Mouse (Mus musculus): ENCODE measurements at regions not wholly inside any gene's neighbourhood (a gene's known extent, or its start where the extent isn't known, plus 50 kb on each side); places are given as distances from the start of the nearest gene placed in this dataset.

GRCm38 (mm10) chr13:71653212-71653938 lies 310.1 kb downstream of the Irx1 start:
- no peaks in the 10 kb centered on the region for H3K4me1 ChIP-seq (ENCODE audit: control insufficient read depth, insufficient read depth)
- no peaks in the 10 kb centered on the region for H3K36me3 ChIP-seq (replicated peaks; ENCODE audit: control insufficient read depth, insufficient read depth, low read length)
- no peak overlapping the region for H3K9ac ChIP-seq (replicated peaks; ENCODE audit: low read depth, low read length)
- H3K27me3 ChIP-seq (ENCODE audit: control insufficient read depth, insufficient read depth, low read length) = no peaks in the 10 kb centered on the region
- H3K4me3 ChIP-seq (ENCODE audit: low read depth, low read length) = no peak overlapping the region
- H3K9me3 ChIP-seq (replicated peaks; ENCODE audit: control insufficient read depth, low read length) = no peaks in the 10 kb centered on the region
- TF ChIP-seq CTCF (IDR thresholded peaks at IDR 0.05; ENCODE audit: low read depth) (no peak), EP300 (IDR thresholded peaks at IDR 0.05; ENCODE audit: low read depth) (no peak)
- no peak overlapping the region for H3K27ac ChIP-seq (ENCODE audit: low read depth)
- ATAC-seq (ENCODE audit: insufficient read depth, low read depth) (no peak), DNase-seq (ENCODE audit: low spot score) (no peak)
- H3K4me2 ChIP-seq (ENCODE audit: low read depth, low read length) = no peak overlapping the region
- WGBS = 62% methylated on average over 8 of the region's 8 CpGs

- Histone ChIP-seq H3K4me3 (ENCODE audit: low read depth, low read length) (no peak overlapping the region), H3K36me3 (replicated peaks; ENCODE audit: control insufficient read depth, insufficient read depth, low read length) (no peaks in the 10 kb centered on the region), H3K4me1 (ENCODE audit: control insufficient read depth, insufficient read depth) (no peaks in the 10 kb centered on the region), H3K27me3 (ENCODE audit: control insufficient read depth, insufficient read depth, low read length) (no peaks in the 10 kb centered on the region), H3K9ac (replicated peaks; ENCODE audit: low read depth, low read length) (no peak overlapping the region), H3K9me3 (replicated peaks; ENCODE audit: control insufficient read depth, low read length) (no peaks in the 10 kb centered on the region), H3K27ac (ENCODE audit: low read depth) (no peak overlapping the region), H3K4me2 (ENCODE audit: low read depth, low read length) (no peak overlapping the region)
- DNase-seq (ENCODE audit: low spot score) = no peak
- ATAC-seq (ENCODE audit: insufficient read depth, low read depth) = no peak
- TF ChIP-seq CTCF (IDR thresholded peaks at IDR 0.05; ENCODE audit: low read depth) = no peak
- TF ChIP-seq EP300 (IDR thresholded peaks at IDR 0.05; ENCODE audit: low read depth) = no peak
- WGBS = 24% methylated on average over 2 of the region's 2 CpGs
Observed at GRCm38 (mm10) chr13:71649876-71650275, 313.6 kb downstream of the Irx1 start.

DNA sequence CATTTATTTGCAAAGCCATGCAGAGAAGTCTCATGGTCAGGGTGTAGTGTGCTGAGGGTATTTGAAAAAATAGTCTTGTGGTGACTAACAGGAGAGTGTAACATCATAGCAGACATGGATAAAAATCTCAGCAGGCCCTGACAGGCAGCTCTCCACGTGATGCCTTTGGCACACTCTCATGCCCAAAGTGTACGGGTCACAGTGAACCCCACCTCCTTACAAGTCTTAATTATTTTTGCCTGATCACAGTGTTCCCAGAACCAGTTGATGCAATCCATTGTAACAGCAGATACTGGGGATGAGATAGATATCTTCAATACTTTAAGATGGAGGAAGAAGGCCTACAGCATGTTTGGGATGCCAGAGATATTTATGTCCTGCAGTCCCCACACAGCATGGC lies 314.5 kb downstream of the Irx1 start:
- ATAC-seq (ENCODE audit: insufficient read depth, low read depth) = no peak
- no peak overlapping the region for H3K27ac ChIP-seq (ENCODE audit: low read depth)
- DNase-seq (ENCODE audit: low spot score) = no peak
- no peaks in the 10 kb centered on the region for H3K36me3 ChIP-seq (replicated peaks; ENCODE audit: control insufficient read depth, insufficient read depth, low read length)
- H3K4me1 ChIP-seq (ENCODE audit: control insufficient read depth, insufficient read depth) = no peaks in the 10 kb centered on the region
- no peak overlapping the region for H3K9ac ChIP-seq (replicated peaks; ENCODE audit: low read depth, low read length)
- H3K4me2 ChIP-seq (ENCODE audit: low read depth, low read length) = no peak overlapping the region
- no peaks in the 10 kb centered on the region for H3K9me3 ChIP-seq (replicated peaks; ENCODE audit: control insufficient read depth, low read length)
- TF ChIP-seq EP300 (IDR thresholded peaks at IDR 0.05; ENCODE audit: low read depth) (no peak), CTCF (IDR thresholded peaks at IDR 0.05; ENCODE audit: low read depth) (no peak)
- no peak overlapping the region for H3K4me3 ChIP-seq (ENCODE audit: low read depth, low read length)
- WGBS = 56% methylated on average over 2 of the region's 2 CpGs
- no peaks in the 10 kb centered on the region for H3K27me3 ChIP-seq (ENCODE audit: control insufficient read depth, insufficient read depth, low read length)

- H3K27ac ChIP-seq (ENCODE audit: low read depth) = no peak overlapping the region
- no peaks in the 10 kb centered on the region for H3K36me3 ChIP-seq (replicated peaks; ENCODE audit: control insufficient read depth, insufficient read depth, low read length)
- 39% methylated on average over 2 of the region's 2 CpGs for WGBS
- 0 out of 2 replicates have a peak, but pooled peaks cover 3% of the 10 kb centered on the region for H3K4me1 ChIP-seq (ENCODE audit: control insufficient read depth, insufficient read depth)
- ATAC-seq (ENCODE audit: insufficient read depth, low read depth) = no peak
- H3K9me3 ChIP-seq (replicated peaks; ENCODE audit: control insufficient read depth, low read length) = no peaks in the 10 kb centered on the region
- TF ChIP-seq EP300 (IDR thresholded peaks at IDR 0.05; ENCODE audit: low read depth) = no peak
- TF ChIP-seq CTCF (IDR thresholded peaks at IDR 0.05; ENCODE audit: low read depth) = 0 out of 2 replicates have a peak, but pooled peaks have one; percentile 3
- DNase-seq (ENCODE audit: low spot score) = no peak
- H3K4me2 ChIP-seq (ENCODE audit: low read depth, low read length) = no peak overlapping the region
- H3K9ac ChIP-seq (replicated peaks; ENCODE audit: low read depth, low read length) = no peak overlapping the region
- no peaks in the 10 kb centered on the region for H3K27me3 ChIP-seq (ENCODE audit: control insufficient read depth, insufficient read depth, low read length)
- no peak overlapping the region for H3K4me3 ChIP-seq (ENCODE audit: low read depth, low read length)
Observed at GRCm38 (mm10) chr13:71631447-71631846, 332.1 kb downstream of the Irx1 start.

DNA sequence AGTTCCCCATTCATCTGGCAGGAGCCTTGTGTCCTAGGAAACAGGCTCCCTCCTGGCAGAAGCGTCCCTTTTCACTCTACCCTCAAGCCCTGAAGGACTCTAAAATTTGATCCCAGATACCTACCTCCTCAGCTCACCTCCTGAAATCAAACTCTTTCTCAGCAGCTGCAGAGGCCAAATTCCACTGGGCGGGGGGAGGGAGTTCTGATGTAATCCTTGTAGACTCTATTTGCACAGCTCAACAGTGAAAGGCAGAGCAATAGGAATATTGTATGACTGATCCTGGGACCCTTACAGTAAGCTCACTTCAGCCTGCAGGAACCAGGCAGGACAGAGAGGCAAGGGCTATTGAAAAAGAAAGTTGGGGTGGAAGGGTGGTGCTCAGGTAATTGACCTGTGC lies 346.3 kb downstream of the Irx1 start:
- no peaks in the 10 kb centered on the region for H3K36me3 ChIP-seq (replicated peaks; ENCODE audit: control insufficient read depth, insufficient read depth, low read length)
- no peak for DNase-seq (ENCODE audit: low spot score)
- H3K27me3 ChIP-seq (ENCODE audit: control insufficient read depth, insufficient read depth, low read length) = no peaks in the 10 kb centered on the region
- H3K9ac ChIP-seq (replicated peaks; ENCODE audit: low read depth, low read length) = no peak overlapping the region
- H3K4me2 ChIP-seq (ENCODE audit: low read depth, low read length) = no peak overlapping the region
- no peak for TF ChIP-seq EP300 (IDR thresholded peaks at IDR 0.05; ENCODE audit: low read depth)
- no peak for TF ChIP-seq CTCF (IDR thresholded peaks at IDR 0.05; ENCODE audit: low read depth)
- H3K27ac ChIP-seq (ENCODE audit: low read depth) = no peak overlapping the region
- no peak overlapping the region for H3K4me3 ChIP-seq (ENCODE audit: low read depth, low read length)
- no peak for ATAC-seq (ENCODE audit: insufficient read depth, low read depth)
- WGBS = 31% methylated on average over 2 of the region's 2 CpGs
- no peaks in the 10 kb centered on the region for H3K9me3 ChIP-seq (replicated peaks; ENCODE audit: control insufficient read depth, low read length)
- peaks cover 3% of the 10 kb centered on the region; the same call in 1 of the 2 replicates for H3K4me1 ChIP-seq (ENCODE audit: control insufficient read depth, insufficient read depth)
